Mouse (Mus musculus) embryonic fibroblast, embryonic 13.5 days (primary cell): ENCODE results near the gene Rpl19. TPM values are rescaled to one million over a fixed set of nuclear protein-coding genes. Genes with fewer than 3 reads are reported as not detected.

Source experiments
- H3K27ac ChIP-seq: 2 replicates; pipeline ENCODE4 v1.5.1; 2012; ENCODE audit warnings: low read length, control low read depth, inconsistent platforms; ENCODE audit not compliant: insufficient read depth
- H3K4me1 ChIP-seq: 2 replicates; pipeline ENCODE4 v1.6.1; 2011; ENCODE audit warnings: low read length; ENCODE audit not compliant: control insufficient read depth, insufficient read depth
- H3K4me3 ChIP-seq: 2 replicates; pipeline ENCODE4 v1.5.1; 2011; ENCODE audit warnings: mild to moderate bottlenecking, control low read depth, low read length; ENCODE audit not compliant: insufficient read depth
- CTCF ChIP-seq: IDR thresholded peaks from 2 replicates; pipeline ENCODE4 v1.5.1; 2011; ENCODE audit warnings: mild to moderate bottlenecking, control low read depth, low read length, moderate library complexity, borderline replicate concordance; ENCODE audit not compliant: insufficient read depth
- POLR2A ChIP-seq: IDR thresholded peaks from 2 replicates; pipeline ENCODE4 v1.6.1; 2011; ENCODE audit warnings: low read depth, mild to moderate bottlenecking, control low read depth, low read length, moderate library complexity
- polyA plus RNA-seq: library from polyadenylated mRNA; stranded (reverse); fragments of >200 nt; gene quantifications from 2 replicates; pipeline ENCODE4 v1.2.4, GENCODE M21; 2011; ENCODE audit warnings: low read depth; ENCODE audit not compliant: missing spikeins, insufficient read length

Gene Rpl19
- polyA plus RNA-seq, 1 experiment, result 1,914 TPM

GRCm38 (mm10) chr11:98031443-98031770 lies 4.9 kb downstream of the Rpl19 start:
- Histone ChIP-seq H3K4me1 (peaks cover 4% of the 10 kb centered on the region; the same call in 1 of the 2 replicates), H3K4me3 (no peak overlapping the region), H3K27ac (no peak overlapping the region)
- TF ChIP-seq CTCF, result peak; percentile 64; the same call in 1 of the 2 replicates
- peak; percentile 36; the same call in 1 of the 2 replicates for TF ChIP-seq POLR2A

GRCm38 (mm10) chr11:98034061-98034460 lies 7.6 kb downstream of the Rpl19 start:
- H3K4me1 ChIP-seq, result no peaks in the 10 kb centered on the region
- no peak overlapping the region for H3K27ac ChIP-seq
- TF ChIP-seq CTCF (no peak), POLR2A (no peak)
- no peak overlapping the region for H3K4me3 ChIP-seq

GRCm38 (mm10) chr11:98034840-98035239 lies 8.3 kb downstream of the Rpl19 start:
- no peaks in the 10 kb centered on the region for H3K4me1 ChIP-seq
- no peak overlapping the region for H3K4me3 ChIP-seq
- no peak overlapping the region for H3K27ac ChIP-seq
- no peak for TF ChIP-seq CTCF
- no peak for TF ChIP-seq POLR2A

- H3K4me1 ChIP-seq, result no peaks in the 10 kb centered on the region
- H3K4me3 ChIP-seq, result no peak overlapping the region
- TF ChIP-seq POLR2A, result no peak
- no peak for TF ChIP-seq CTCF
- H3K27ac ChIP-seq, result no peak overlapping the region
These were observed 9.5 kb downstream of the Rpl19 start for GRCm38 (mm10) chr11:98035977-98036377.

GRCm38 (mm10) chr11:98037871-98038270 lies 11.4 kb downstream of the Rpl19 start:
- no peak overlapping the region for H3K27ac ChIP-seq

GRCm38 (mm10) chr11:98040975-98041374 lies 14.5 kb downstream of the Rpl19 start:
- no peak overlapping the region for H3K27ac ChIP-seq
- TF ChIP-seq POLR2A, result no peak
- no peak for TF ChIP-seq CTCF
- no peaks in the 10 kb centered on the region for H3K4me1 ChIP-seq
- H3K4me3 ChIP-seq, result no peak overlapping the region

More at GRCm38 (mm10) chr11:98037871-98038270, 11.4 kb downstream of the Rpl19 start:
- H3K4me1 ChIP-seq, result no peaks in the 10 kb centered on the region
- no peak for TF ChIP-seq CTCF
- no peak for TF ChIP-seq POLR2A
- no peak overlapping the region for H3K4me3 ChIP-seq

- no peak for TF ChIP-seq POLR2A
- no peak for TF ChIP-seq CTCF
- Histone ChIP-seq H3K27ac (no peak overlapping the region), H3K4me3 (no peak overlapping the region), H3K4me1 (no peaks in the 10 kb centered on the region)
These were observed 16.2 kb downstream of the Rpl19 start for GRCm38 (mm10) chr11:98042741-98043140.

- H3K4me1 ChIP-seq, result no peaks in the 10 kb centered on the region
- no peak overlapping the region for H3K4me3 ChIP-seq
- no peak overlapping the region for H3K27ac ChIP-seq
- no peak for TF ChIP-seq POLR2A
- TF ChIP-seq CTCF, result no peak
These were observed 17.6 kb downstream of the Rpl19 start for GRCm38 (mm10) chr11:98044074-98044473.

- no peak for TF ChIP-seq POLR2A
- TF ChIP-seq CTCF, result no peak
These were observed 19.1 kb downstream of the Rpl19 start for GRCm38 (mm10) chr11:98045596-98045995.

GRCm38 (mm10) chr11:98046466-98046865 lies 20.0 kb downstream of the Rpl19 start:
- Histone ChIP-seq H3K27ac (no peak overlapping the region), H3K4me1 (no peaks in the 10 kb centered on the region), H3K4me3 (no peak overlapping the region)
- no peak for TF ChIP-seq CTCF
- no peak for TF ChIP-seq POLR2A

More at GRCm38 (mm10) chr11:98045596-98045995, 19.1 kb downstream of the Rpl19 start:
- Histone ChIP-seq H3K4me1 (no peaks in the 10 kb centered on the region), H3K4me3 (no peak overlapping the region), H3K27ac (no peak overlapping the region)

GRCm38 (mm10) chr11:98047745-98048144 lies 21.2 kb downstream of the Rpl19 start:
- no peak for TF ChIP-seq CTCF
- TF ChIP-seq POLR2A, result no peak
- H3K4me3 ChIP-seq, result no peak overlapping the region
- no peaks in the 10 kb centered on the region for H3K4me1 ChIP-seq

More at GRCm38 (mm10) chr11:98047745-98048144, 21.2 kb downstream of the Rpl19 start:
- H3K27ac ChIP-seq, result no peak overlapping the region
